Mouse (Mus musculus) lung, postnatal 14 days (tissue): ENCODE results near the gene Plekhh2.

Source experiments
- DNase-seq: peaks from one replicate; pipeline ENCODE4 v3.0.0; 2021

The Plekhh2 gene

GRCm38 (mm10) chr17:84575108-84575507 lies 63.4 kb downstream of the Plekhh2 start:
- DNase-seq = no peak

GRCm38 (mm10) chr17:84576621-84577293 lies 65.1 kb downstream of the Plekhh2 start:
- no peak for DNase-seq

DNA sequence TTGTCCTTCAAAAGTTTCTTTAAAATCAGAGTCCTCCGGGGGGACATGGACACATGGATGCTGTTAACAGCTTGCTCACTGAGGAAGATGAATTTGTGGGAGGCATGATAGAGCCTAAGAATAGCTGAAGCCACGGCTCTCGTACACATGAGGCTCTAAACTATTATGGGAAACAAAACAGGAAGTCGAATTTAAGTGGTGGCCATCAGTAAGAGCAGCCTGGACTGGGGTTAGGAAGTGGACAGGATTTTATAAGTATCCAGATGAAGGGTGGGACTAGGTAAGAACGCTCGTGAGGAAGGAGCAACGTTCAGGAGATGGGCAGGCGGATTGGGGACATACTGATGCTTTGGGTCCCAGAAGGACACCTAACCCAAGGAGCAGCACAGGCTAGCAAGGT lies 67.6 kb downstream of the Plekhh2 start:
- no peak for DNase-seq

DNA sequence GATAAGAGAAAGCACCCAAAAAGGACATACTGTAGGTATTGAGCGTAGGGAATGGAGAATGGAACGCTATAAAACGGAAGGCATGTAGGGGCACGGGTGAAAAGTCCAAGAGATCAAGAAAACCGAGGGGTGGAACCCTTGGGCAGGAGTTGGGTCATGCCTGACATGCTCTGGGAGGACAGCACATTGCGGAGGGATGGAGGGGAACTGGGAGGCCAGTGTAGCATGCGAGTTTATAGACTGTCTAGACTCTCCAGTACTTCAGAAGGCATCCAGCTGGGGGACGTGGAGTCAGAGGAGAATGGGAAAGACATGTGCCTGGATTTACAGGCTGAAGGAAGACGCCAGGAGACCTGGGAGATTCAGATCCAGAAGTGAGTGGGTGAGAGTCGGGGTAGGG lies 68.1 kb downstream of the Plekhh2 start:
- DNase-seq = no peak

- no peak for DNase-seq
Measured at GRCm38 (mm10) chr17:84580821-84581220, 69.1 kb downstream of the Plekhh2 start.

- no peak for DNase-seq
Measured at GRCm38 (mm10) chr17:84581740-84582414, 70.2 kb downstream of the Plekhh2 start.

DNA sequence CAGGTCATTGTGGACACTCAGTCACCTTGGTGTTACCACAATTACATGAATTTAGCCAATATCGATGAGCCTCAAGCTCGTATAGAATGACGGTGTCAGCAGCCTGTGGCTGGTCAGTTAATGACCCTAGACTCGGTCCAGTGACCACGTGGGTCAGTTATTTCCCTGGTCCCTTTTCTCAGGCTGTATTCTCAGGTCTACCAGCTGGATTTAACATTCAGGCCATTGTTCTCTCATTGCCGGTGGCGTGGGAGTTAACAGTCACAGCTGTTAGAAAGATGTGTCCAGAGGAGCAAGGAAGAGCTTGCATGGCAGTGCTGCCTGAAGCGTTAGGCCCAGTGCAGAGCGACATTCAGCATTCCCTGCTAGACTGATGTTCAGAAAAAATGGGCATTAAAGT lies 72.4 kb downstream of the Plekhh2 start:
- no peak for DNase-seq

DNA sequence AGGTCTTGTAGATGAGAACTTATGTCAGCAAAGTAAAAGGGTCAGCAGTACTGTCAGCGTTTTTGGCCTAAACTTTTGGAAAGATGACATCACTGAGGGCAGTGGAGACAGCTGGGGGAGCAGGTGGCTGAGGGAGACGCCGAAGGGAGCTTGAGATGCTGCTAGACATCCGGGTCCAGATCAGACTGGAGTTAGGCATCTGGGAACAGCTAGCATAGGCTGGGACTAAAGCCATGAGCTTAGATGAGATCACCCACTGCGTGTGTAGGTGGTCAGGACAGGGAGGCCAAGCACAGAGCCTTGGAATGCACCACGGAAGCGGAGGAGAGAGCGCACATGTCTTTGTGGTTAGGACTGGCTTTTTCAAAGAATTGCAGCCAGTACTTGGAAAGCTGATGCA lies 73.4 kb downstream of the Plekhh2 start:
- no peak for DNase-seq

DNA sequence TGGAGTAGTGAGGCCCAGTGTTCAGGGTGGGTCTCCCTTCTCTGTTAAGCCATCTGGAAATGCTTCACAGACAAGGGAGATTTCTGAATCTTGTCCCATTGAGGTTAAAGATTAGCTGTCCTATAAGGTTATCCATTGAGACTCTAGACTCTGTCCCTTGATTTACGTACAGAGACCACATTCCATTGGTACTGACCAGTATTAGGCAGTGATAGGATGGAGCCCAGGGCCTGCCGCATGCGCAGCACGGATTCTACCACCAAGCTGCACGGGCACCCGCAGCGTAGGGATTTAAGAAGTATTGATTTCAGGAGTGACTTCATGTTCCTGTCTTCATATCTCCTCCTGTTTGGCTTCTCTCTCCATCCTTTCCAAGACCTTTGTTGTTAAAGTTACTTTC lies 78.4 kb downstream of the Plekhh2 start:
- no peak for DNase-seq

- DNase-seq = no peak
Measured at GRCm38 (mm10) chr17:84591431-84592150, 79.9 kb downstream of the Plekhh2 start.

DNA sequence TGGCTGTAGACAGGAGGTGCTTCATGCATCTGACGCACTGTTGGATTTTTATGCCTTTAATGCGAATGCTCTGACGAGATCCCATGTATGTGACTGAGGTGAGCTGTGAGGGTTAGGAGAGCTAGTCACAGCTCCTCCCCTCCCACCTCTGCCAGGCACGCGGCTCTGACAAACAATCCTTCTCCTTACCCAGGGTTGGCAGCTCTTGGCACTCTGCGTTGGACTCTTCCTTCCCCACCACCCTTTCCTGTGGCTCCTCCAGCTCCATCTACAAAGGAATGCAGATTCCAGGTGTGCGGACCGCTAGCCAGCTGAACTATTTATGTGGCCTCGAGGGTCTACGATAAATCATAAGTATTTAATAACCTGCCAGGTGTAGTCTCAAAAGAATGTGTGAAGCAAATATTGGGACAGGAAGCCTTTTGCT lies 84.3 kb downstream of the Plekhh2 start:
- no peak for DNase-seq

DNA sequence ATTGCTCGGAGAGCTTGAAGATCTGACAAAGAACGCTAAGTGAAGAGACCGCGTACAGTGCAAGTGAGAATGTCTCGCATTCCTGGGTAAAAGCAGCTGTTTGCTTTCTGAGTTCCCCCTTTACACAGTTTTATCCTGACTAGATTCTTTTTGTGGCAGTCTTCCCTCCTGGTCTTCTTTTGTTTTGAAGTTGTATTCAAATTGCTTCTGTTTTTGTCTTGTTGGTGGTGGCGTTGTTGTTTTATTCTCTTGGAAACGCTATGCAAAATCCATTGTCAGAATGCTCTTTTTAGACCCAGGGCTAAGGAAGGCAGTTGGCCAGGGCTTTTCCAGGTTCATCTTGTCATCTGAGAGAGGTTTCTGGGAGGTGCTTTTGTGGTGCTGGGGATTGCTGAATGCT lies 84.8 kb downstream of the Plekhh2 start:
- no peak for DNase-seq

DNA sequence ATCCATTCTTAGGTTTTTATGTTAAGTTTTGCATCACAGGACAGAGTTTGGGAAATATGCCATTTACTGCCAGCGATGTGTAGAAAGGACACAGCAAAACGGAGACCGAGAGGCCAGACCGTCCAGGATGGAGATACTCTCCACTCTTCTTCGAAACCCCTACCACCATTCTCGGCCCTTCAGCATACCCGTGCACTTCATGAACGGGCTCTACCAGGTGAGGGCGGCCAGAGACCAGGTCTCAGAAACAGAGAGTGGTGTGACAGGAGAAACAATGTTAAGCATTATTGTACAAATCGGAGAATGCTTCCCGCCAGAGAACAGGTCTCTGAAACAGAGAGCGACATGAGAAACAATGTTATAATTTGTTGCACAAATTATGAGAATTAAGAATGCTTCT lies 86.2 kb downstream of the Plekhh2 start:
- no peak for DNase-seq

- DNase-seq = no peak
Measured at GRCm38 (mm10) chr17:84598928-84599327, 87.2 kb downstream of the Plekhh2 start.

DNA sequence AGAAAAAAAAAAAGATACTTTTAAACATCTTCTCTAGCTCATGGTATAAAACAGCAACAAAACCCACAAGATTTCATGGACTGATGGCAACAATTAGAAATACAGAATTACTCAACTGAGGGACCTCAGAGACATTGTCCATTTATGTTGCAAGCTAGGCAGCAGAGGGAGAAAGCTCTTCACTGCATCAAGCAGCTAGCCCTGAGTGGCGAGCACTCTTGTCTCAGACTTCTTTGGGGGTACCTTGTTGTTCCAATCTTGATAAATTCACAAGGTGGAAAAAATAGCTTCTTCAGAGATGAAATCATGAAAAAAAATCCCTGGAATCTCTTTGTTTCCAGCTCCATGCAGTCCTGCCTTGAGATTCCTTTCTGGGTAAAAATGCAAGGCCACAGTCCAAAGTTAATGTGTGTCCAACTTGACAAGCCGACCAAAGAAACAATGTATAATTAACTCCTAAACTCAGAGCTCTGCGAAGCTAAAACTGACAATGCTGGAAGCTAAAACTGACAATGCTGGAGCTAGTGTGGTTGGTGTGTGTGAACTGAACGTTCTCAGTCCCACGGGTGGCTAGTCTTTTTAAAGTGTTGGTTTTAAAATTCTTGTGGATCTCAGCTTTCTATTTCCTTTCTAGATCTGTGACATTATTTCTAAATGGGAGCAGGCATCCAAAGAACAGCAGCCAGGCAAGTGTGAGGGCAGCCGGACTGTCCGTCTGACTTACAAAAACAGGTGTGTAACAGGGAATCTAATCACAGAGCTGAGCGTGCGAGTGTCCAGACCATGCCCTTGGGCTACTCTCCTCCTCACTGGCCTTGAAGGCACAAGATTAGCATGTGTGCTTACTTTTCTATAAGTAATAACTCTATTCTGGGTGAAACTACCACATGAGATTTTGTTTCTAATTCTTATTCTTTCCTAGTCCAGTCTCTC lies 88.6 kb downstream of the Plekhh2 start:
- no peak for DNase-seq

DNA sequence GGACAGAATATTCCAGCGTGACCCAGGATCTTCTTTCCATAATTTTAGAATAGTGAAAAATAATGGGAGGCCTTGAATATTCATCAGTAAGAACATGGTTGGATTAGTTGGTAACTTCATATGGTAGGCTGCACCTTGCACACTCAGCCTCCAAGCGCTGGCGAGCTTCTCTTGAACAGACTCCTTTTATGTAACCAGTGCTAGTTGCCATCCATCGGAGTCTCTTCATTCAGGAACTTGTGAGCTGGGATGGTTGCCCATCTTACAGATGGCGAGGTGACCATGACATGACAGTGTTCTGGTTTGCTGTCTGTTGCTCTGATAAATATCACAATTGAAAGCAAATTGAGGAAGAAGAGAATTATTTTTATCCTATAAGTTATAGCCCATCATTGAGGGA lies 90.1 kb downstream of the Plekhh2 start:
- DNase-seq = no peak

DNA sequence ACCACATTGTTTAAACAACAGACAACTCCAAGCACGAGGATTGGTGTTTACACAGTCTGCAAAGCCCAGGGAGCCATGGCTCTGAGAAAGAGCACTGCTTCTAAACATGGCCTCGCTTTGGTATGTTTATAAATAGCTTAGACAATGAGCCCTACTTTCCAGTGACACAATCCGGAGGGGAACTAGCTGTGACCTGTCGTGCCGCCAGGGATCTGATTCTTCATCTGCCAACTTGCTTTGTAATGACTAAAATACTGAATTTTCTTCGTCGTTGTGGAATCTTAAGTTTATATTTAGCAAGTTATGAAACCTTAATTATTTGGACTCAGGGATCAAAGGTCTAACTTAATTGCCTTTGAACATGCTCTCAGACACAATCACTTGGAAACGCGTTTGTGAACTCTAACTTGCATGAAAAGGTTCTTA lies 91.5 kb downstream of the Plekhh2 start:
- peak; percentile 71 for DNase-seq

GRCm38 (mm10) chr17:84603709-84604420 lies 92.2 kb downstream of the Plekhh2 start:
- DNase-seq = no peak

DNA sequence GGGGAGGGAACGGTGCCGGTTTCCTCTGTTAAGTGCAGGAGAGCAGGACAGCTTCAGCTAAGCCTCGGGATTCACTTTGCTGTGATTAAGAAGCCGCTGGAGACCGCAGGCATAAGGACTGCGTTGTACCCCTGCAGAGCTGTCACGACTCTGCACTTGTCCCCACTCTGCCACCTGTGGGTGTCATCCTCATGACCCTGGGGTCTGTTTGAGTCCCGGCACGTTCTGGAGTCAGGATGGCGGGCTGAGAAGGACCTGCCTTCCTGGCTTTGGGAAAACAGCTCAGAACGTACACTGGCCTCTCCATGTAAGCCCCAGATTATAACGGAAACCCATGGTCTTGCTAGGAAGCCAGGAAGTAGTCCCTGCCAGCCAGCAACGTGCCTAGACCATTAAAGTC lies 95.3 kb downstream of the Plekhh2 start:
- DNase-seq = no peak

DNA sequence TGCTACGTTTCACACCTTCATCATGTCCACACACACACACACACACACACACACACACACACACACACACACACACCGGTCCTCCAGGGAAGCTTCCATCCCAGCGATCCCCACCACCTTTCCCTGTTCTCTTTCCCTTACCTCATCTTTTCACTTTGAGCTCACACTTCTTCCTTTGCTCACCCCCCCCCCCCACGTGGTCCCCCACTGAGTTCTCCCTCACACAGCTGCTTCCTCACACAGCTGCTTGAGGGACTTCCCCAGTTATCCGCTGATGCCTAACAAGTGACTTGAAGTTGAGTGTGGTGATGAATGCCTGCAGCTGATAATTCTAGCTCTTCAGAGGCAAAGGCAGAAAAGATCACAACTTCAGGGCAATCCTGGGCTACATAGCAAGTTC lies 95.9 kb downstream of the Plekhh2 start:
- no peak for DNase-seq

- no peak for DNase-seq
Measured at GRCm38 (mm10) chr17:84608606-84609005, 96.9 kb downstream of the Plekhh2 start.

- no peak for DNase-seq
Measured at GRCm38 (mm10) chr17:84611500-84611899, 99.8 kb downstream of the Plekhh2 start.
